Mouse (Mus musculus) limb, embryonic 13.5 days (tissue): Measurements from ENCODE around the gene Ctsw. TPM values are rescaled to one million over a fixed set of nuclear protein-coding genes. Genes with fewer than 3 reads are reported as not detected.

Experiments
- ATAC-seq: fragments of 200-750 bp; cut with Nextera tagmentation; 2 replicates; pipeline ENCODE4 v1.8.0; 2017; ENCODE audit warnings: low read depth, moderate number of reproducible peaks, moderate TSS enrichment; ENCODE audit not compliant: low FRiP score
- H3K27ac ChIP-seq: fragments of 300-500 bp; sonication (generic); 2 replicates; pipeline ENCODE4 v1.5.1; 2015; ENCODE audit warnings: inconsistent platforms, mild to moderate bottlenecking, moderate library complexity
- H3K27me3 ChIP-seq: fragments of 300-500 bp; sonication (generic); 2 replicates; pipeline ENCODE4 v1.6.1; 2015; ENCODE audit warnings: mild to moderate bottlenecking, inconsistent platforms
- H3K36me3 ChIP-seq: fragments of 300-500 bp; sonication (generic); 2 replicates; pipeline ENCODE4 v1.6.1; 2015; ENCODE audit warnings: inconsistent platforms, mild to moderate bottlenecking, moderate library complexity
- H3K4me1 ChIP-seq: fragments of 300-500 bp; sonication (generic); 2 replicates; pipeline ENCODE4 v1.6.1; 2015; ENCODE audit warnings: inconsistent platforms
- H3K4me2 ChIP-seq: fragments of 300-500 bp; sonication (generic); replicated peaks from 2 replicates; pipeline ENCODE4 v1.6.1; 2015; ENCODE audit warnings: inconsistent platforms, mild to moderate bottlenecking, moderate library complexity
- H3K4me3 ChIP-seq: fragments of 300-500 bp; sonication (generic); 2 replicates; pipeline ENCODE4 v1.5.1; 2015; ENCODE audit warnings: moderate library complexity, mild to moderate bottlenecking, inconsistent platforms
- H3K9ac ChIP-seq: fragments of 300-500 bp; sonication (generic); 2 replicates; pipeline ENCODE4 v1.6.1; 2015; ENCODE audit warnings: mild to moderate bottlenecking, inconsistent platforms
- H3K9me3 ChIP-seq: fragments of 300-500 bp; sonication (generic); 2 replicates; pipeline ENCODE4 v1.6.1; 2016; ENCODE audit warnings: inconsistent platforms
- WGBS: fragments of 180-500 bp; shearing (Covaris S2); methylation state at CpG from one replicate; pipeline ENCODE4 v1.1.7; 2015; 5-methylcytosine and 5-hydroxymethylcytosine counted together
- polyA plus RNA-seq: library from polyadenylated mRNA; unstranded; fragments of >200 nt; fragmentation: Nextera tagmentation; extraction: Ambion mirVana; gene quantifications from 2 replicates; pipeline ENCODE4 v1.2.1, GENCODE M21; 2015

The Ctsw gene
- polyA plus RNA-seq, 1 experiment from 2014 or later = 2.3 TPM

- Histone ChIP-seq H3K9me3 (no peaks in the 10 kb centered on the region), H3K4me2 (peak overlapping the region; percentile 99), H3K4me1 (peaks cover 43% of the 10 kb centered on the region), H3K9ac (peak overlapping the region; percentile 87), H3K27me3 (no peaks in the 10 kb centered on the region), H3K36me3 (peaks cover 18% of the 10 kb centered on the region), H3K4me3 (peak overlapping the region; percentile 82), H3K27ac (peak overlapping the region; percentile 85)
- ATAC-seq = peak; percentile 90
- WGBS = under 1% methylated on average over 70 of the region's 70 CpGs
Measured at GRCm38 (mm10) chr19:5456922-5457745, 11.2 kb downstream of the Ctsw start.

- no peak for ATAC-seq
- Histone ChIP-seq H3K4me2 (peak overlapping the region; percentile 99), H3K27me3 (no peaks in the 10 kb centered on the region), H3K4me3 (peak overlapping the region; percentile 82), H3K9me3 (no peaks in the 10 kb centered on the region), H3K9ac (peak overlapping the region; percentile 87), H3K27ac (peak overlapping the region; percentile 85), H3K36me3 (peaks cover 13% of the 10 kb centered on the region), H3K4me1 (peaks cover 38% of the 10 kb centered on the region)
- 2% methylated on average over 26 of the region's 26 CpGs for WGBS
Measured at GRCm38 (mm10) chr19:5456241-5456921, 11.9 kb downstream of the Ctsw start.

- Histone ChIP-seq H3K9me3 (no peaks in the 10 kb centered on the region), H3K4me1 (peaks cover 32% of the 10 kb centered on the region), H3K4me2 (peak overlapping the region; percentile 99), H3K27ac (no peak overlapping the region), H3K9ac (peak overlapping the region; percentile 87; the same call in 1 of the 2 replicates), H3K4me3 (peak overlapping the region; percentile 82), H3K36me3 (peaks cover 13% of the 10 kb centered on the region), H3K27me3 (peaks cover 4% of the 10 kb centered on the region)
- no peak for ATAC-seq
- 70% methylated on average over 8 of the region's 8 CpGs for WGBS
Measured at GRCm38 (mm10) chr19:5455568-5455967, 12.7 kb downstream of the Ctsw start.

- 82% methylated on average over 12 of the region's 12 CpGs for WGBS
- Histone ChIP-seq H3K27me3 (peaks cover 9% of the 10 kb centered on the region), H3K4me2 (peak overlapping the region; percentile 99), H3K36me3 (peaks cover 13% of the 10 kb centered on the region), H3K4me3 (peak overlapping the region; percentile 82; the same call in 1 of the 2 replicates), H3K9ac (peak overlapping the region; percentile 87; the same call in 1 of the 2 replicates), H3K4me1 (peaks cover 31% of the 10 kb centered on the region), H3K9me3 (no peaks in the 10 kb centered on the region), H3K27ac (no peak overlapping the region)
- no peak for ATAC-seq
Measured at GRCm38 (mm10) chr19:5455037-5455436, 13.3 kb downstream of the Ctsw start.

GRCm38 (mm10) chr19:5451766-5452165, 16.5 kb downstream of the Ctsw start:
- no peak overlapping the region for H3K4me3 ChIP-seq
- no peak overlapping the region for H3K4me2 ChIP-seq
- peaks cover 8% of the 10 kb centered on the region; the same call in 1 of the 2 replicates for H3K9me3 ChIP-seq
- H3K27me3 ChIP-seq = peaks cover 42% of the 10 kb centered on the region
- H3K27ac ChIP-seq = no peak overlapping the region
- H3K4me1 ChIP-seq = peaks cover 42% of the 10 kb centered on the region
- H3K36me3 ChIP-seq = peaks cover 13% of the 10 kb centered on the region
- ATAC-seq = no peak
- WGBS = 86% methylated on average over 6 of the region's 6 CpGs
- no peak overlapping the region for H3K9ac ChIP-seq

- peaks cover 21% of the 10 kb centered on the region for H3K4me1 ChIP-seq
- no peak overlapping the region for H3K27ac ChIP-seq
- WGBS = 82% methylated on average over 3 of the region's 3 CpGs
- no peak overlapping the region for H3K9ac ChIP-seq
- H3K4me2 ChIP-seq = no peak overlapping the region
- H3K36me3 ChIP-seq = peaks cover 10% of the 10 kb centered on the region
- peaks cover 8% of the 10 kb centered on the region; the same call in 1 of the 2 replicates for H3K9me3 ChIP-seq
- peaks cover 56% of the 10 kb centered on the region for H3K27me3 ChIP-seq
- H3K4me3 ChIP-seq = no peak overlapping the region
- no peak for ATAC-seq
Measured at GRCm38 (mm10) chr19:5449673-5450072, 18.6 kb downstream of the Ctsw start.

GRCm38 (mm10) chr19:5448354-5449150, 19.8 kb downstream of the Ctsw start:
- Histone ChIP-seq H3K9me3 (peaks cover 8% of the 10 kb centered on the region; the same call in 1 of the 2 replicates), H3K4me1 (peaks cover 21% of the 10 kb centered on the region), H3K27ac (no peak overlapping the region), H3K36me3 (no peaks in the 10 kb centered on the region), H3K27me3 (peaks cover 62% of the 10 kb centered on the region), H3K4me2 (peak overlapping the region; percentile 95), H3K9ac (no peak overlapping the region), H3K4me3 (peak overlapping the region; percentile 58)
- WGBS = 6% methylated on average over 36 of the region's 36 CpGs
- no peak for ATAC-seq

- H3K27me3 ChIP-seq = peaks cover 62% of the 10 kb centered on the region
- peak within 1 kb of the TSS; percentile 95 for H3K4me2 ChIP-seq
- H3K36me3 ChIP-seq = no peaks in the 10 kb centered on the region
- H3K9me3 ChIP-seq = peaks cover 8% of the 10 kb centered on the region; the same call in 1 of the 2 replicates
- peak within 1 kb of the TSS; percentile 61 for H3K9ac ChIP-seq
- under 1% methylated on average over 70 of the region's 70 CpGs for WGBS
- peaks cover 21% of the 10 kb centered on the region for H3K4me1 ChIP-seq
- no peak within 1 kb of the TSS for H3K27ac ChIP-seq
- peak; percentile 79; the same call in 1 of the 2 replicates for ATAC-seq
- H3K4me3 ChIP-seq = peak within 1 kb of the TSS; percentile 58
Measured at GRCm38 (mm10) chr19:5447515-5448353, 20.6 kb downstream of the Ctsw start, which contains the start of gene Fosl1. Fosl1 (plus strand) TSS chr19:5447547.

- Histone ChIP-seq H3K27me3 (peaks cover 60% of the 10 kb centered on the region), H3K9me3 (peaks cover 8% of the 10 kb centered on the region; the same call in 1 of the 2 replicates), H3K27ac (no peak overlapping the region)
Measured at GRCm38 (mm10) chr19:5445747-5446146, 22.6 kb downstream of the Ctsw start.

GRCm38 (mm10) chr19:5444954-5445353, 23.4 kb downstream of the Ctsw start:
- Histone ChIP-seq H3K4me3 (no peak overlapping the region), H3K36me3 (no peaks in the 10 kb centered on the region), H3K4me1 (peaks cover 21% of the 10 kb centered on the region), H3K9ac (no peak overlapping the region), H3K27ac (no peak overlapping the region), H3K4me2 (no peak overlapping the region), H3K27me3 (peaks cover 52% of the 10 kb centered on the region), H3K9me3 (peaks cover 14% of the 10 kb centered on the region; the same call in 1 of the 2 replicates)
- WGBS = 30% methylated on average over 7 of the region's 7 CpGs
- ATAC-seq = no peak

More at GRCm38 (mm10) chr19:5445747-5446146, 22.6 kb downstream of the Ctsw start:
- H3K4me1 ChIP-seq = peaks cover 21% of the 10 kb centered on the region
- H3K9ac ChIP-seq = no peak overlapping the region
- H3K4me2 ChIP-seq = no peak overlapping the region
- no peak for ATAC-seq
- no peaks in the 10 kb centered on the region for H3K36me3 ChIP-seq
- H3K4me3 ChIP-seq = no peak overlapping the region
- 89% methylated on average over 5 of the region's 5 CpGs for WGBS
